Mouse (Mus musculus): ENCODE results near the gene Ormdl3. TPM values are rescaled to one million over a fixed set of nuclear protein-coding genes. Genes with fewer than 3 reads are reported as not detected.

Gene Ormdl3
- total RNA-seq, 2 experiments from 2014 or later, result 44.1 to 49.6 TPM

DNA sequence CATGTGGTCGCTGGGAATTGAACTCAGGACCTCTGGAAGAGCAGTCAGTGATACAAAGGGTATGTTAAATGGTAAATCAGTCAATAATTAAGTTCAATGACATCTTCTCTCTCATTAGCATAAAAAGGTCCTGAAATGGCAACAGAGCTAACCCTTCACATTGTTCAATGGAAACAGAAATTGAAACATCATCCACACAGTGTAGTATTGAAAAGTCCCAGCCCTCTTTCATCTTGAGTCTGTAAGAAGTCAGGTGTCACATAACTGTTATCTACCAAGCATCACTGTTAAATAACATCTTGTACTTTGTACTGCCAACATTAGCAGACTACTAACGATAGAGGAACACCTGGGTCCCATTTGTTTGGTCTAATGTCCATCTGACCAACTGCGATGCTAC is 24.1 kb downstream of the Ormdl3 start:
- DNase-seq (ENCODE audit: extremely low spot score in 1 of 2, low spot score in 2 of 2), result no peak
- intact Hi-C loops (cut with DNase I), result no loop called here

DNA sequence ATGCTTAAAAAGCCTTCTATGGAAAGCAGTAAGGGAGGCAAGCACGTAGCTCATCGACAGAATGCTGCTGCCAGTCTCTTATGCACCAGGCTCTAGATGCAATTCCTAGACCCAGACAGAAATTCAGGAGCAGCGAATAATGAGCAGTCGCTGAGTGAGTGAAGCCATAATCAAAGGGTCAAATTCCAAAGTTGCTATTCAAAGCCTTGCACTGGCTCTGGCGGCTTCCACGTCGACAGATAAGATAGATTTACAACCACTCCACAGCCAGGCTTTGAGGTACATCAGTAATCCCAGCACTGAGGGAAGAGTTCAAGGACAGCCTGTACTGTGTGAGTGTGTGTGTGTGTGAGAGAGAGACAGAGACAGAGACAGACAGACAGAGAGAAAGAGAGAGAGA is 26.2 kb downstream of the Ormdl3 start:
- intact Hi-C loops (cut with DNase I), result no loop called here

DNA sequence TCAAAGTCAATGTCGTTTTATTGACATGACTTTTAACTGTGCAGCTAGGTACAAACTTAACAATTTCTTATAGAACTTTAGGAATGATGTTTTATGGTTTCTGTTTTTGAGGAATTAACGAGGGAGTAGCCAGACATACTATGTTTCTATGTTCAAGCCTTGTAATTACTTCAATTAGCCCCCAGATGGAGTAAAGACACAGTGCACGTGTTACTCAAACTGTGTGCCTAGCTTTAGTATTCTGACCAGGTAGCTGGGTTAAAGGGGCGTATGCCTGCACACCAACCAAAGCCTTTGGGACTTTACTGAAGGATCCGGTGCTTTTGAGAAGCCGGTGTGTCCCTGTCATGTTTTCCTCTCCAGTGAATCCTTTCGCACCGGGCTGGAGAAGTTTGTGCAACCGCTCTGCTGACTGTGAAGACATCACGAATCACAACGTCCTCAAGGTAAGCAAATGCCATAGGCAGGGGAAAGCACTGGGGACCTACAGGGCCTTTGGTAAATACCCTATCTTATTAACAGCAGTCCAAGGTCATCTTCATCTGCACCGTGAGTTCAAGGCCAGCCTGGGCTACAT is 32.0 kb downstream of the Ormdl3 start:
- DNase-seq (ENCODE audit: extremely low spot score in 1 of 2, low spot score in 2 of 2), result no peak
- intact Hi-C loops (cut with DNase I), result no loop called here

More for the DNA sequence above, 26.2 kb downstream of the Ormdl3 start:
- DNase-seq (ENCODE audit: extremely low spot score in 1 of 2, low spot score in 2 of 2), result no peak

DNA sequence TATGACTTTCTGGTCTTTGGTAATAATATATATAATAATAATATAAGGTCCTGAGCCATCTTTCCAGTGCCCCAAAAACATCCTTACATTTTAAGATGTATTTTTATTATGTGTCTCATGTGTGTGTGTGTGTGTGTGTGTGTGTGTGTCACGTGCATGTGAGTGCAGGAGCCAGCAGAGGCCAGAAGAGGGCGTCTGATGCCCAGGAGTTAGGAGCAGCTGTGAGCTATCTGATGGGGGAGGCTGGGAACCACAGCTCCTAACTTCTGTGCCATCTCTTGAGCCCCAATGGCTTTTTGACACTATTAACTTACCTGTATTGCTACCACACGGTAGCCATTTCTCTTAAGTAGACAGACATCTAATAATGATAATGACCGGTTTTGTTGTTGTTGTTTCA is 33.2 kb downstream of the Ormdl3 start:
- DNase-seq (ENCODE audit: extremely low spot score in 1 of 2, low spot score in 2 of 2), result no peak
- intact Hi-C loops (cut with DNase I), result no loop called here

DNA sequence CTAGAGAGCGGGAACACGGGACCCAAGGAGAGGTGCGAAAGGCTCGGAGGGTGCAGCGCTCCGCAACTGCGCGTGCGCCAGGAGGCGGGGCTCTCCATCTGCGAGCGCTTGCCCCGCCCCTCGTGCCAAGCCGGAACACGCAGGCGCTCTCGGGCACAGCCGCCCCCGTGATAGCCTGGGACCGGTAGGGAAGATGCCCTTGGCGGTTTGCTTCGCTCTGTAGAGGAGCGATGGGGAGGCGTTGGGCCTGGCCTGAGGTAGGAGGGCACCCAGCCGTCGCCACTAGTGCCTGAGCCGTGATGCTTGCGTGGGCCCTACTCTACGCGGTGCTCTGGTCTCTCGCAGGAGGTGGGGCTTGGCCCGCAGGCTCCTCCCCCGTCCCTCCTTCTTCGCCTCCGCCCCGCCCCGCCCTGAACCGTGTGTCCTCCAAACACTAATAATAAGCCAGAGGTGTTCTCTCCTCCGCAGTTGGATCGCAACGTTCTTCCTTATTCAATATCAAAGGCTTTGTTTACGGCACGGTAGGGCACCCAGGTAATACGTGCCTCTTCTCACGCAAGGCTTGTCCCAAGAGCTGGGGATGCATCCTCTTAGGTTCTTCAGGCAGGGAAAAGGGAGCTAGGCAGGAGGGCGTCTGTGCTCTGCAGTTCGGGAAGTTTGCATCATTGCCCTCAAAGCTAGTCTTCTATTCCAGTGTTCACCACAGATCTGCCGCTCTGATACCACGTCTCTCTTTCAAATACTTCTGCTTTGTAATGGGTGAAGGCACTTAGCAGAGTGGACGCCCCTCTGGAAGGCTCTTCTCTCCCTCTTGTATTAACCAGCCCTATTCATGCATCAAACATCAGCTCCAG is 36.0 kb downstream of the Ormdl3 start, which contains the start of gene Zpbp2:
Gene Zpbp2 (plus strand): TSS at position 123 of the 854 bp plus-strand sequence.
- peak; percentile 85 to 93 for DNase-seq (ENCODE audit: extremely low spot score in 1 of 2, low spot score in 2 of 2)
- intact Hi-C loops (cut with DNase I), result no loop called here

DNA sequence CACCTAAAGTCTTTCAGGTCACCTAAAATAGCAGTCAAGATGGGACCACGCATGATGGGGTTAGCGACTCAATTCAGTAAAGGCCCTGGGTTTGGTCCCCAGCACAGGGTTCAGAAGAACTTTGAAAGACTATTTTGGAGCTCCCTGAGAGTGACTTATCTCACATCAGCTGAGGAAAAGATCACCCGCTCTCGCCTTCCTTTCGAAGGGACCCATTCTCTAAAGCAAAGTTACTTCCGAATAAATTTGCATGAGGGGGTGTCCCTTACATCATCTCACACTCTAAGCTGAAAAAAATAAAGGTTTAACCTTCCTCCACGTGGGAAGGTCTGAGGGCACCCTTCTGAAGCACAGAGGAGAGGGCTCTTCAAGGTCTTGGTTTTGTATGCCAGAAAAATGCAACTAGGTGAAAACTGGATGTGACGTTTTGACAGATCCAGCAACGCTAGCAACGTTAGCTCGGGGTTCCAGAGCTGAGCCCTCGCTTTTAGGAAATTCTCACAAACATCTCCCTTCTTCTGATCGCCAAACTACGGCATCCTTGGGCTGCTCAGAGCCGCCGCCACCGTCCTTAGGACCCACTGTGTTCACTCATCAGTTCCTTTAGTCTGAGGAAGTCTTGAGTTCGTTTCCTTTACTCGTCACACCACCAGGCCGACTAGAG is 36.7 kb downstream of the Ormdl3 start:
- intact Hi-C loops (cut with DNase I), result no loop called here
- no peak for DNase-seq (ENCODE audit: extremely low spot score in 1 of 2, low spot score in 2 of 2)

DNA sequence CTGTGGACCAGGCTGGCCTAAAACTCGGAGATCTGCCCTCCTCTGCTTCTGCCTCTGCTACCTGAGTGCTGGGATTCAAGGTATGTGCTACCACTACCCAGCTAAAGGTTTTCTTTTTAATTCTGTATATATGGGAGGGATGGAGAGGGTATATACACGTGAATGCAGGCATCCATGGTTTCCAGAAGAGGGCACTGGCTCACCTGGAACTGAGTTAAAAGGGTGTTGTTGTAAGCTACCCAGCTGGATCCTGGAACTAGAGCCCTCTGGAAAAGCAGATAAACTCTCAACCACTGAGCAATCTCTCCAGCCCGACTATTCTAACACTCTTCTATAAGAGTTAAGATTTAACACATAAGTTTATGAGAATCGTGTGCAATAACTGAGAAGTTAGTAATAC is 37.8 kb downstream of the Ormdl3 start:
- no peak for DNase-seq (ENCODE audit: extremely low spot score in 1 of 2, low spot score in 2 of 2)
- intact Hi-C loops (cut with DNase I), result no loop called here

DNA sequence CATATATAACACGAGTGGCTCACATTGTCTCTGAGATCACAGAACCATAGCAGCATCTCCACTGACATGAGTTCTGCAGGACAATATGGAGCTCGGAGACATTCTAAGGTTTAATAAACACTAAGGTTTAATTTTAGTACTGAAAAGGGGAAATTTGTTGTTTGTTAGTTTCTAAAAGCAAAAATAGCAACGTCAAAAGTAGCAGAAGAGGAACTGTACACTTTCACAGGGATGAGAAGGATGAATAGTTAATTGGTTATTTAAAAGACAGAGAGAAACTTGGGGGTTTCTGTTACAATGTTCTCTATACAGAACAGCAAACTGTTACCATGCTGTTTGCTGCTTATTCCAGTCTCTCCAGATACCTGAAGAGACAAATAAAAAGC is 39.9 kb downstream of the Ormdl3 start:
- intact Hi-C loops (cut with DNase I), result no loop called here
- DNase-seq (ENCODE audit: extremely low spot score in 1 of 2, low spot score in 2 of 2), result no peak

DNA sequence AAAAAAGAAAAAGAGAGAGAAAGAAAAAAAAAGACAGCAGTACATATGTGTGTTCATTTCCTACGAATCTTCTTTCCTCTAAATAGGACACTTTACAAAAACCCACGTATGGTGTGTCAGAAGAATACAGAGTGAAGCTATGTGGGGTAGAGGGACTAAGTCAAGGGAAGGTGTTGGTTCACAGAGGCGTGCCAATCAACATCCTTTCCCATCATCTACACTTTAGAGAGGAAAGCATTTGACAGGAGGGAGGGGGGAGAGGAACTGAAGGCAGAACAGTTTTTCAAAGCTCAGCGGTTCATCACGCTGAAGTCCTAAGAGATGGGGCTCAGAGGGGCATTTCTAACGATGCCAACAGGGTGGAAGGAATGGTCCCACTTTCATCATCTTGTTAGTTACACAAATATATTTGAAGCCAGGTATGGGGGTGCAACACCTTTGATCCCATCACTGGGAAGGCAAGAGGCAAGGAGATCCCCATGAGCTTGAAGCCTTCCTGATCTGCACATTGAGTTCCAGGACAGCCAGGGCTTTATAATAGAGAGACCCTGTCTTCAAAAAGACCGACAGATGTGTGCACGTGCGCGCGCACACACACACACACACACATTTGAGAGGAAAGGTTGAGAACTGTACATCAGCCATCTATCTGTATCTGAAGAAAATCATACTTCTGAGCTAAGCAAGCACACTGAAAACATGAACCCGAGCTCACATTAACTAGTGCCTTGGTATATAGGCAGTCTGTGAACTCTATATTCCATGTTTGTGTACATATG is 40.5 kb downstream of the Ormdl3 start:
- intact Hi-C loops (cut with DNase I), result no loop called here
- DNase-seq (ENCODE audit: extremely low spot score in 1 of 2, low spot score in 2 of 2), result no peak

DNA sequence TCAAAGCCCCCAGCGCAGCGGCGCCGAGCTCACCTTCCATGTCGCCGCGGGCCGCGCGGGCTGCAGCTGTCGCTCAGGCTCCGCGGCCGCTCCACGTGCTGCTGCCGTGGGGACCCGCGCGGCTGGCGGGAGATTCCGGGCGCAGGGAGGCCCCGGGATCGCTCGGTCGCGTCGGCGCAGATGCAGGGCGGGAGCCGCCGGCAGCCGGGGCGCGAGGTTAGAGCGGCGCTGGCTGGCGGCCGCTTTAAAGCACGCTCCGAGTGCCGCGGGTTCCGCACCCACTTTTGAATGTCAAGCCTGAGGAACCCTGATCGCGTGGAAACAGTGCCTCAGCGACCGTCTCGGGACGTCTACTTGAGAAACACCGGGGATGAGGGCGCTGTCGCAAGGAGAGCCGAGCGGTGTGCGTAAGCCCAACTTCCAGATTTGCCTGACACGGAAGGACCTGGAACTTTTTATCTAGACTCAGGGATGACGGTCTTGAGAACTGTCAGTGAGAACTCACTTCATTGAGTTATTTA is 41.4 kb downstream of the Ormdl3 start, which contains the start of gene Ikzf3:
Gene Ikzf3 (minus strand): TSS at position 321 of the 521 bp plus-strand sequence.
- intact Hi-C loops (cut with DNase I), result no loop called here
- DNase-seq (ENCODE audit: extremely low spot score in 1 of 2, low spot score in 2 of 2), result peak in 1 of 2 experiments; percentile 36

DNA sequence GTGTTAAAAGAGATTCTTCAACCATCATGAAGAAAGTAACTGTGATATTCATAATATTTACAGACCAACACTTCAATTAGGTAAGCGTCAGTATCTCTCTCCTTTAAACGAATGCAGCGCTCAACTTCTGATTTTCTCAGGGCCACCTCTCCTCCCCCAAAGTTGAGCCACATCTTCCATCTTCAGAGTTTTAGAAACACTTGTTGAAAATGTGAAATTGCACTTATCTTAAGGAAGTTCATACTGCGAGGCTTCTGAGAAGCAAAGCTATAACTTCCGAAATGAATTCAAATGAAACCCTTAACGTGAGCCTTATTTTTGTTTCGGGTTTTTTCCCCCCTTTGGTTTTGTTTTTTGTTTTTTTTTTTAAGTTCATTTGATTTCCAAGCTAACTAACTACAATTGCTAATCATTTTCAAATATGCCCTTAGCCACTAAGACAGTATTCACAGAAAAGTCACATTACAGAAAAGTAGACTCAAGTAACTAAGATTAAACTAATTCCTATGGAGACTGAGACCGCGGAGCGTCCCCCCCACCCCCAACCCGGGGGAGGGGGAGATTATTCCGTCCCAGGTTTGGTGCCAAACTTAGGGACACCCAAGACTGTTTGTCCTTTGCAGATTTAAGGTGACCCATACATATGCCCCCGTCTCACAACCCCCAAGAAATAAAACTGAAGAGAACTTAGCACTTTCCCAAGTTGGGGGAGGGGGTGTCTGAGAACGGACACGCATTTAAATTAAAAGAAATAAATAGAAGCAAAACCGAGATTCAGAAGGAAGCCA is 42.1 kb downstream of the Ormdl3 start:
- no peak for DNase-seq (ENCODE audit: extremely low spot score in 1 of 2, low spot score in 2 of 2)
- intact Hi-C loops (cut with DNase I), result no loop called here

DNA sequence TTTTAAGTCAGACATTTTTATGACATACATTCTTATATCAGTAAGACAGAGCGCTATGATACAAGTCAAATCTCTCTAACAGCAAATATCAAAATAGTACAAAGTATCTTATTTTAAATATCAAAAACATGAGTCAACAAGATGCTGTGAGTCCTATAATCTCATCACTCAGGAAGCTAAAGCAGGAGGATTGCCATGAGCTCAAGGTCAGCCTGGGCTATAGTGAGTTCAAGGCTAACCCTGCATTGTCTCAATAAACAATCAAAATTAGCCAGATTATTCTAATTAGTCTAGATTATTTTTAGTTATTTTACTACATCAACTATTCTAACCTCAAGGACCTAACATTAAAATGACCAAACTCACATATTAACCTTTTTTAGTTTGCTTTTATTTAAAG is 43.8 kb downstream of the Ormdl3 start:
- intact Hi-C loops (cut with DNase I), result no loop called here
- DNase-seq (ENCODE audit: extremely low spot score in 1 of 2, low spot score in 2 of 2), result no peak

DNA sequence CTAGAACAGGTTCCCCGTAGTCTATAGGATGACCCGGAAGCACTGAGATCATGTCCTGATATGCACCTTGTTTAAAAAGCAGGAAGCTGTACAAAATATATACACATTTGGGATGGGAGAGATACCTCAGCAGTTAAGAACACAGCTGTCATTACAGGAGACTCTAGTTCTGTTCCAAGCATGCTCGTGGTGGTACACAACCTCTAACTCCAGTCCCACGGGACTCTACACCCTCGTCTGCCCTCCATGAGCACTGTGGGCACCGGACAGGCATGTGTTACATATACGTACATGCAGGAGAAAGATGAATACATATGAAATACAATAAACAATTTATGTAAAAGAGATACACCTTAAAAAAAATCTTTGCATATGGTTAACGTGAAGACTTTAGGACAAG is 44.6 kb downstream of the Ormdl3 start:
- intact Hi-C loops (cut with DNase I), result no loop called here
- no peak for DNase-seq (ENCODE audit: extremely low spot score in 1 of 2, low spot score in 2 of 2)

DNA sequence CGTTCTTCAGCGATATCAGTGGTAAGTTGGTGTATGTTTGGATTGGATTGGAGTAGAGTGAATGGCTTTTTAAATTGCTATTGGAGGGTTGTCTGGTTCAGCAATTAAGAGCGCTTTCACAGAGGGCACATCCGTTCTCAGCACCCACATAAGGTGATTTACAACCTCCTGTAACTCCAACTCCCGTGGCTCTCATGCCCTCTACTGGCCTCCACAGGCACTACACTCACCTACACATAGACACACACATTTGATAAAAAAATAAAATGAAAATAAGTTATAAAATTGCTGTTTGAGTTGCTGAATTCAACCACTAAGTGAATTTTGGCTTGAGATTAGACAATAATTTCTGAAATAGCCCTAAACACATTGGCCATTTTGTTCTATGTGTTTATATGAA is 46.8 kb downstream of the Ormdl3 start:
- no peak for DNase-seq (ENCODE audit: extremely low spot score in 1 of 2, low spot score in 2 of 2)
- intact Hi-C loops (cut with DNase I), result no loop called here

DNA sequence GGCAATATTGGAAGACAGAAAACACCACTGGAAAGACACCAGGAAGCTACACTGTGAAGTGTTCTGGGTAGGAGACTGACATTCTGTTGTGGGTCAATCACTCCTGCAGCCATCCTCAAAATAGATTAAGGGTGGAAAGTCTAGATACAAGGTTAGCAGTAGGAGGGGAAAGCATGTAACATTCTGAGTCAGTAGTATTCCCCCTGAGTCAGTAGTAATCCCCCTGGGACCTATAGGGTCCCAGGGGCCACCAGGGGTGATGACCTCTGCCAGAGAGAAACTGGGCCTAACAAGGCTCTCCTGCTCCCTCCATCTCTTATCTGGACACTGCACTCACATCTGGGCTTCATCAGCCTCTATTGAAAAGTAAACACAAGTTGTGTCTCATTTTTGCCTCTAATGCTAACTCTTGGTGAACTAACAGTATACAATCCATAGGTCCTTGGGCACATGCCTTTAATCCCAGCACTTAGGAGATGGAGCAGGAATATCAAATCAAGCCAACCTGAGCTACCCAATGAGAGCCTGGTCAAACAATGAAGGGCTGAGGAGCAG is 49.6 kb downstream of the Ormdl3 start:
- intact Hi-C loops (cut with DNase I), result no loop called here
- DNase-seq (ENCODE audit: extremely low spot score in 1 of 2, low spot score in 2 of 2), result no peak
